ENCODE assay signal across 15 mouse cellular contexts in genomic region chr13:53473291-53473690, GRCm38 (mm10). TPM values are rescaled to one million over a fixed set of nuclear protein-coding genes. Genes with fewer than 3 reads are reported as not detected.
DNase-seq lines count a peak whose midpoint lies in the region; ATAC-seq and TF ChIP-seq lines count a peak whose summit lies in the region.
"Had no signal": no experiment of that assay in that cellular context is flagged by ENCODE, and none has a peak within 500 bp of the region (broad histone marks: within the 10 kb centered on the region; RNA-seq: fewer than 3 reads in every experiment).

No protein-coding gene starts in this region.

- 15% methylated on average over 4 of the region's 4 CpGs for WGBS in stomach, embryonic 14.5 days
- WGBS in stomach, postnatal 0 days: 37% methylated on average over 4 of the region's 4 CpGs
- 21% methylated on average over 4 of the region's 4 CpGs for WGBS in limb, embryonic 14.5 days
- 24% methylated on average over 4 of the region's 4 CpGs for WGBS in liver, embryonic 12.5 days (ENCODE audit: insufficient replicate concordance)

- H3K4me1 ChIP-seq in stomach, embryonic 14.5 days (ENCODE audit: control insufficient read depth, insufficient read depth, low read length): peaks cover 6% of the 10 kb centered on the region; the same call in 1 of the 2 replicates
- peaks cover 2% of the 10 kb centered on the region; the same call in 1 of the 2 replicates for H3K4me1 ChIP-seq in stomach, postnatal 0 days (replicated peaks; ENCODE audit: control insufficient read depth, insufficient read depth)
- peaks cover 7% of the 10 kb centered on the region; the same call in 1 of the 2 replicates for H3K4me1 ChIP-seq in limb, embryonic 14.5 days (ENCODE audit: control insufficient read depth, insufficient read depth, low read length)
- H3K4me1 ChIP-seq in liver, embryonic 12.5 days: no peaks in the 10 kb centered on the region; the same call in 1 of the 2 replicates

- no peak overlapping the region for H3K4me2 ChIP-seq in stomach, embryonic 14.5 days (replicated peaks; ENCODE audit: low read depth, low read length)
- no peak overlapping the region for H3K4me2 ChIP-seq in stomach, postnatal 0 days (replicated peaks; ENCODE audit: low read depth)
- no peak overlapping the region for H3K4me2 ChIP-seq in limb, embryonic 14.5 days (replicated peaks; ENCODE audit: low read depth, low read length, severe bottlenecking)
- H3K4me2 ChIP-seq in liver, embryonic 12.5 days: no peak overlapping the region

- H3K27ac ChIP-seq in stomach, embryonic 14.5 days (ENCODE audit: low read length): no peak overlapping the region
- H3K27ac ChIP-seq in stomach, postnatal 0 days (replicated peaks): no peak overlapping the region
- no peak overlapping the region for H3K27ac ChIP-seq in limb, embryonic 14.5 days (replicated peaks; ENCODE audit: low read depth, low read length)
- no peak overlapping the region for H3K27ac ChIP-seq in liver, embryonic 12.5 days
- H3K27ac ChIP-seq: kidney, embryonic 15.5 days; layer of hippocampus, adult 2 months; midbrain, embryonic 13.5 days had no signal

- no peak for TF ChIP-seq POLR2A in limb, embryonic 14.5 days (IDR thresholded peaks at IDR 0.05; ENCODE audit: borderline replicate concordance, extremely low read depth, insufficient read depth, insufficient read length)

- H3K9me3 ChIP-seq in stomach, embryonic 14.5 days (ENCODE audit: control insufficient read depth, low read depth, low read length): no peaks in the 10 kb centered on the region
- H3K9me3 ChIP-seq in stomach, postnatal 0 days (ENCODE audit: control insufficient read depth, low read length): no peaks in the 10 kb centered on the region
- H3K9me3 ChIP-seq in limb, embryonic 14.5 days (ENCODE audit: control insufficient read depth, low read length): no peaks in the 10 kb centered on the region
- H3K9me3 ChIP-seq in liver, embryonic 12.5 days (replicated peaks): no peaks in the 10 kb centered on the region
- H3K9me3 ChIP-seq: kidney, embryonic 15.5 days; midbrain, embryonic 13.5 days had no signal

- TF ChIP-seq CTCF in stomach, postnatal 0 days (IDR thresholded peaks at IDR 0.05; ENCODE audit: low read depth): no peak

- H3K4me3 ChIP-seq in stomach, embryonic 14.5 days (ENCODE audit: low read depth, low read length): peak overlapping the region; percentile 51; the same call in 1 of the 2 replicates
- H3K4me3 ChIP-seq in stomach, postnatal 0 days (ENCODE audit: low read depth, low read length): no peak overlapping the region
- H3K4me3 ChIP-seq in limb, embryonic 14.5 days (replicated peaks; ENCODE audit: low read length): peak overlapping the region; percentile 65; the same call in 1 of the 2 replicates
- no peak overlapping the region for H3K4me3 ChIP-seq in liver, embryonic 12.5 days
- H3K4me3 ChIP-seq: erythroblast, embryonic 14.5 days had no signal

- no peaks in the 10 kb centered on the region for H3K36me3 ChIP-seq in stomach, embryonic 14.5 days (ENCODE audit: control insufficient read depth, insufficient read depth, low read length)
- H3K36me3 ChIP-seq in stomach, postnatal 0 days (ENCODE audit: control insufficient read depth, insufficient read depth, low read length): no peaks in the 10 kb centered on the region
- no peaks in the 10 kb centered on the region for H3K36me3 ChIP-seq in limb, embryonic 14.5 days (ENCODE audit: control insufficient read depth, insufficient read depth, low read length)
- H3K36me3 ChIP-seq in liver, embryonic 12.5 days: no peaks in the 10 kb centered on the region
- H3K36me3 ChIP-seq: kidney, embryonic 15.5 days; midbrain, embryonic 13.5 days had no signal

- H3K9ac ChIP-seq in stomach, embryonic 14.5 days (replicated peaks; ENCODE audit: low read depth, low read length): no peak overlapping the region
- H3K9ac ChIP-seq in stomach, postnatal 0 days (ENCODE audit: low read length): no peak overlapping the region
- H3K9ac ChIP-seq in limb, embryonic 14.5 days (ENCODE audit: low read depth, low read length, severe bottlenecking): no peak overlapping the region
- H3K9ac ChIP-seq in liver, embryonic 12.5 days: no peak overlapping the region
- H3K9ac ChIP-seq: midbrain, embryonic 13.5 days had no signal

- TF ChIP-seq EP300 in stomach, postnatal 0 days (optimal IDR thresholded peaks at IDR 0.05): no peak

- peaks cover 66% of the 10 kb centered on the region for H3K27me3 ChIP-seq in stomach, embryonic 14.5 days (ENCODE audit: control insufficient read depth, insufficient read depth, low read length)
- peaks cover 15% of the 10 kb centered on the region for H3K27me3 ChIP-seq in stomach, postnatal 0 days (ENCODE audit: control insufficient read depth, insufficient read depth, low read length)
- H3K27me3 ChIP-seq in limb, embryonic 14.5 days (ENCODE audit: control insufficient read depth, insufficient read depth, low read length): peaks cover 54% of the 10 kb centered on the region
- peaks cover 95% of the 10 kb centered on the region for H3K27me3 ChIP-seq in liver, embryonic 12.5 days (replicated peaks)

- no peak for ATAC-seq in stomach, embryonic 14.5 days (ENCODE audit: insufficient number of reproducible peaks, insufficient read depth, low FRiP score, low read depth)
- ATAC-seq in stomach, postnatal 0 days (ENCODE audit: low FRiP score, low TSS enrichment): no peak
- ATAC-seq in limb, embryonic 14.5 days (ENCODE audit: low FRiP score, low read depth): no peak
- no peak for ATAC-seq in liver, embryonic 12.5 days

- peak; percentile 30 for DNase-seq in heart, adult 11 months
- no peak for DNase-seq in heart, postnatal 4 days
- no peak for DNase-seq in stomach, postnatal 0 days (ENCODE audit: low spot score)
- DNase-seq in limb, embryonic 14.5 days (ENCODE audit: low spot score): no peak
- DNase-seq in cerebellum, adult 11 months: no peak
- DNase-seq: B cell, adult 2 months; thymus, postnatal 36 days had no signal

RNA-seq across cellular contexts. Expression of gene Msx2, which starts 0.4 kb away (rescaled TPM):
- under 1 TPM; 0.55 to 0.86 TPM for total RNA-seq in heart, postnatal 4 days (2021)
- polyA plus RNA-seq in stomach, embryonic 14.5 days (2014; fragmentation: Nextera tagmentation; extraction: Ambion mirVana): 1.9 and 2.4 TPM in 2 replicates
- 2.0 and 2.3 TPM in 2 replicates for polyA plus RNA-seq in stomach, postnatal 0 days (2015; fragmentation: Nextera tagmentation; extraction: Ambion mirVana)
- polyA plus RNA-seq in limb, embryonic 14.5 days (2012; rRNA removed): 17.5 and 18.2 TPM in 2 replicates
- 19.4 and 28.3 TPM in 2 replicates for polyA plus RNA-seq in limb, embryonic 14.5 days (2014; fragmentation: Nextera tagmentation; extraction: Ambion mirVana)
- 0.32 and 0.33 TPM in 2 replicates for polyA plus RNA-seq in liver, embryonic 12.5 days (2016; fragmentation: Nextera tagmentation; extraction: Ambion mirVana)
- total RNA-seq: granulocyte monocyte progenitor cell, adult 5-6 weeks had no signal
- polyA plus RNA-seq: erythroblast, embryonic 14.5 days; liver, embryonic 16.5 days had no signal

Comparison
In these comparisons a context has a peak if more than half of its experiments do, and no peak if none do; other contexts are left out.
1. H3K4me3 ChIP-seq: peak in stomach, embryonic 14.5 days (single experiment) and limb, embryonic 14.5 days (single experiment); none in stomach, postnatal 0 days (single experiment) and liver, embryonic 12.5 days (single experiment).